Mouse (Mus musculus): ENCODE results near the gene Ptpn3.

GRCm38 (mm10) chr4:57186035-57186434, 115.6 kb downstream of the Ptpn3 start:
- TF ChIP-seq CTCF (IDR thresholded peaks at IDR 0.05; ENCODE audit: low read depth) (no peak), EP300 (IDR thresholded peaks at IDR 0.05; ENCODE audit: low read depth) (no peak)
